Mouse (Mus musculus) heart, postnatal 4 days (tissue): ENCODE data around the gene Nprl2. TPM values are rescaled to one million over a fixed set of nuclear protein-coding genes. Genes with fewer than 3 reads are reported as not detected.
A peak's percentile ranks its signal among the peaks of the same experiment; 100 is the strongest.

Experiments
- DNase-seq: peaks from one replicate; pipeline ENCODE4 v3.0.0; 2021
- total RNA-seq, 2 experiments: library from RNA; stranded (reverse); gene quantifications; 2 replicates each; pipeline ENCODE4 v1.2.3; 2021

The Nprl2 gene
- total RNA-seq, 2 experiments from 2014 or later, result 12.0 TPM

GRCm38 (mm10) chr9:107577871-107578270 lies 35.8 kb downstream of the Nprl2 start:
- no peak for DNase-seq

GRCm38 (mm10) chr9:107578587-107578986 lies 36.6 kb downstream of the Nprl2 start, which contains the start of gene Naa80:
TSS of gene Naa80 (plus strand) at chr9:107578887.
- DNase-seq, result no peak

GRCm38 (mm10) chr9:107579023-107579900 lies 37.2 kb downstream of the Nprl2 start:
- DNase-seq, result no peak

- peak; percentile 91 for DNase-seq
These were observed 38.7 kb downstream of the Nprl2 start, which contains the start of gene Hyal3 for GRCm38 (mm10) chr9:107580501-107581317. TSS of gene Hyal3 (plus strand) at chr9:107580818.

GRCm38 (mm10) chr9:107581584-107581983 lies 39.6 kb downstream of the Nprl2 start:
- no peak for DNase-seq

GRCm38 (mm10) chr9:107582509-107583062 lies 40.6 kb downstream of the Nprl2 start:
- DNase-seq, result no peak

- no peak for DNase-seq
These were observed 41.1 kb downstream of the Nprl2 start for GRCm38 (mm10) chr9:107583174-107583573.

GRCm38 (mm10) chr9:107586504-107586903 lies 44.5 kb downstream of the Nprl2 start:
- no peak for DNase-seq

GRCm38 (mm10) chr9:107586974-107587832 lies 45.2 kb downstream of the Nprl2 start, which contains the start of gene Ifrd2:
TSS of gene Ifrd2 (plus strand) at chr9:107587642.
- peak; percentile 95 for DNase-seq

- peak; percentile 68 for DNase-seq
These were observed 46.0 kb downstream of the Nprl2 start for GRCm38 (mm10) chr9:107587833-107588639.

GRCm38 (mm10) chr9:107590058-107590772 lies 48.2 kb downstream of the Nprl2 start:
- DNase-seq, result peak; percentile 64

GRCm38 (mm10) chr9:107590773-107591060 lies 48.7 kb downstream of the Nprl2 start:
- no peak for DNase-seq

- peak; percentile 72 for DNase-seq
These were observed 51.3 kb downstream of the Nprl2 start for GRCm38 (mm10) chr9:107593101-107593976.

- no peak for DNase-seq
These were observed 52.4 kb downstream of the Nprl2 start for GRCm38 (mm10) chr9:107594281-107595062.
